Mouse (Mus musculus): Measurements from ENCODE around the gene Zfp108. TPM values are rescaled to one million over a fixed set of nuclear protein-coding genes. Genes with fewer than 3 reads are reported as not detected.

Gene Zfp108
- 2.3 and 2.6 TPM in 2 replicates for polyA plus RNA-seq (2016; fragmentation: Nextera tagmentation; extraction: Ambion mirVana)

- H3K27ac ChIP-seq, result peak within 1 kb of the TSS; percentile 77
- 22% methylated on average over 21 of the region's 21 CpGs for WGBS
Observed at GRCm38 (mm10) chr7:24254633-24255474, at the start of gene Zfp108. Zfp108 (plus strand) TSS chr7:24254794.

GRCm38 (mm10) chr7:24207488-24208261, 46.9 kb upstream of the Zfp108 start:
- peaks cover 8% of the 10 kb centered on the region for H3K4me1 ChIP-seq (replicated peaks)
- H3K9me3 ChIP-seq, result no peaks in the 10 kb centered on the region
- WGBS, result 19% methylated on average over 24 of the region's 24 CpGs
- no peaks in the 10 kb centered on the region for H3K27me3 ChIP-seq (ENCODE audit: insufficient read depth, poor library complexity, severe bottlenecking)
- H3K36me3 ChIP-seq, result peaks cover 37% of the 10 kb centered on the region
- H3K27ac ChIP-seq, result peak overlapping the region; percentile 94
- peak; percentile 72 for DNase-seq (ENCODE audit: low spot score)
- peak overlapping the region; percentile 67 for H3K4me3 ChIP-seq

More at GRCm38 (mm10) chr7:24254633-24255474, at the start of gene Zfp108:
- no peaks in the 10 kb centered on the region for H3K27me3 ChIP-seq (ENCODE audit: insufficient read depth, poor library complexity, severe bottlenecking)
- DNase-seq (ENCODE audit: low spot score), result peak; percentile 78
- peaks cover 9% of the 10 kb centered on the region for H3K4me1 ChIP-seq (replicated peaks)
- no peaks in the 10 kb centered on the region for H3K9me3 ChIP-seq
- peak within 1 kb of the TSS; percentile 58 for H3K4me3 ChIP-seq
- H3K36me3 ChIP-seq, result peaks cover 4% of the 10 kb centered on the region; the same call in 1 of the 2 replicates

- Histone ChIP-seq H3K36me3 (peaks cover 30% of the 10 kb centered on the region), H3K27me3 (ENCODE audit: insufficient read depth, poor library complexity, severe bottlenecking) (no peaks in the 10 kb centered on the region), H3K9me3 (no peaks in the 10 kb centered on the region), H3K4me1 (replicated peaks) (peaks cover 8% of the 10 kb centered on the region), H3K4me3 (peak overlapping the region; percentile 67), H3K27ac (peak overlapping the region; percentile 94; the same call in 1 of the 2 replicates)
- WGBS, result 58% methylated on average over 7 of the region's 7 CpGs
- no peak for DNase-seq (ENCODE audit: low spot score)
Observed at GRCm38 (mm10) chr7:24208282-24208886, 46.2 kb upstream of the Zfp108 start.

GRCm38 (mm10) chr7:24210296-24210695, 44.3 kb upstream of the Zfp108 start:
- Histone ChIP-seq H3K9me3 (no peaks in the 10 kb centered on the region), H3K4me3 (no peak overlapping the region), H3K27ac (no peak overlapping the region), H3K4me1 (replicated peaks) (peaks cover 8% of the 10 kb centered on the region), H3K27me3 (ENCODE audit: insufficient read depth, poor library complexity, severe bottlenecking) (no peaks in the 10 kb centered on the region), H3K36me3 (peaks cover 11% of the 10 kb centered on the region)
- WGBS, result 74% methylated on average over 2 of the region's 2 CpGs
- no peak for DNase-seq (ENCODE audit: low spot score)

GRCm38 (mm10) chr7:24211343-24211742, 43.3 kb upstream of the Zfp108 start, which contains the start of gene Zfp111:
Zfp111 (minus strand) TSS chr7:24211443.
- no peaks in the 10 kb centered on the region for H3K27me3 ChIP-seq (ENCODE audit: insufficient read depth, poor library complexity, severe bottlenecking)
- H3K4me3 ChIP-seq, result no peak within 1 kb of the TSS
- 0 out of 2 replicates have a peak, but pooled peaks cover 2% of the 10 kb centered on the region for H3K9me3 ChIP-seq
- H3K27ac ChIP-seq, result no peak within 1 kb of the TSS
- no peak for DNase-seq (ENCODE audit: low spot score)
- H3K36me3 ChIP-seq, result peaks cover under 1% of the 10 kb centered on the region
- WGBS, result 80% methylated on average over 5 of the region's 5 CpGs
- peaks cover 8% of the 10 kb centered on the region for H3K4me1 ChIP-seq (replicated peaks)

GRCm38 (mm10) chr7:24237040-24237791, 17.4 kb upstream of the Zfp108 start, which contains the start of gene Zfp109:
Zfp109 (minus strand) TSS chr7:24237560.
- H3K27ac ChIP-seq, result peak within 1 kb of the TSS; percentile 88
- 7% methylated on average over 28 of the region's 28 CpGs for WGBS
- peak; percentile 68 for DNase-seq (ENCODE audit: low spot score)
- H3K9me3 ChIP-seq, result no peaks in the 10 kb centered on the region
- peaks cover 25% of the 10 kb centered on the region for H3K36me3 ChIP-seq
- H3K4me1 ChIP-seq (replicated peaks), result peaks cover 10% of the 10 kb centered on the region
- H3K27me3 ChIP-seq (ENCODE audit: insufficient read depth, poor library complexity, severe bottlenecking), result no peaks in the 10 kb centered on the region
- peak within 1 kb of the TSS; percentile 79 for H3K4me3 ChIP-seq

- H3K27ac ChIP-seq, result peak overlapping the region; percentile 40; the same call in 1 of the 2 replicates
- 61% methylated on average over 9 of the region's 9 CpGs for WGBS
Observed at GRCm38 (mm10) chr7:24253779-24254615, 597 bp upstream of the Zfp108 start.

GRCm38 (mm10) chr7:24259306-24259999, 4.9 kb downstream of the Zfp108 start:
- Histone ChIP-seq H3K4me1 (replicated peaks) (peaks cover 9% of the 10 kb centered on the region), H3K36me3 (peaks cover 26% of the 10 kb centered on the region), H3K27me3 (ENCODE audit: insufficient read depth, poor library complexity, severe bottlenecking) (no peaks in the 10 kb centered on the region), H3K9me3 (no peaks in the 10 kb centered on the region), H3K4me3 (no peak overlapping the region), H3K27ac (no peak overlapping the region)
- DNase-seq (ENCODE audit: low spot score), result no peak
- 93% methylated on average over 13 of the region's 13 CpGs for WGBS

More at GRCm38 (mm10) chr7:24253779-24254615, 597 bp upstream of the Zfp108 start:
- DNase-seq (ENCODE audit: low spot score), result no peak
- Histone ChIP-seq H3K36me3 (no peaks in the 10 kb centered on the region), H3K9me3 (no peaks in the 10 kb centered on the region), H3K4me1 (replicated peaks) (peaks cover 9% of the 10 kb centered on the region), H3K4me3 (peak overlapping the region; percentile 58), H3K27me3 (ENCODE audit: insufficient read depth, poor library complexity, severe bottlenecking) (no peaks in the 10 kb centered on the region)

- DNase-seq (ENCODE audit: low spot score), result no peak
- Histone ChIP-seq H3K4me3 (no peak overlapping the region), H3K27ac (no peak overlapping the region), H3K36me3 (peaks cover 26% of the 10 kb centered on the region), H3K9me3 (no peaks in the 10 kb centered on the region), H3K27me3 (ENCODE audit: insufficient read depth, poor library complexity, severe bottlenecking) (no peaks in the 10 kb centered on the region), H3K4me1 (replicated peaks) (peaks cover 5% of the 10 kb centered on the region)
- 93% methylated on average over 4 of the region's 4 CpGs for WGBS
Observed at GRCm38 (mm10) chr7:24260000-24260312, 5.4 kb downstream of the Zfp108 start.

GRCm38 (mm10) chr7:24268176-24269155, 13.9 kb downstream of the Zfp108 start:
- Histone ChIP-seq H3K9me3 (no peaks in the 10 kb centered on the region), H3K4me1 (replicated peaks) (peaks cover 8% of the 10 kb centered on the region; the same call in 1 of the 2 replicates), H3K36me3 (peaks cover 1% of the 10 kb centered on the region), H3K27me3 (ENCODE audit: insufficient read depth, poor library complexity, severe bottlenecking) (no peaks in the 10 kb centered on the region), H3K4me3 (no peak overlapping the region), H3K27ac (no peak overlapping the region)
- whole genome bisulfite sequencing, result 69% methylated on average over 24 of the region's 24 CpGs
- no peak for DNase-seq (ENCODE audit: low spot score)
